27 mouse cellular contexts compared by ENCODE assay signal in the genomic region with DNA sequence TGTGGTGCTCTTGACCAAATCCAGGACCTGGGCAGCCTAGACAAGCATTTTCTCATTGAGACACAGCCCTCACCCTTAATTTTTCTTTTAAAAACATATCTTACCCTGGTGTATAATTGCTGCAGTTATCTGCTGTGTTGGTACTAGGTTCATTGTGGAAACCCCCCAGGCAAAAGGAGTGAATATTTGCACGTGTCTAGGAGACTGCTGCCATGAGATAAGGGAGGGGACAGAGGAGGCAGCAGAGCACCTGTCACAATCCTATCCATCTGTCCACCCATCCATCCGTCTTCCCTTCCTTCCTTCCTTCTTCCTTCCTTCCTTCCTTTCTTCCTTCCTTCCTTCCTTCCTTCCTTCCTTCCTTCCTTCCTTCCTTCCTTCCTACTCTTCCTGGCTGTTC. TPM values are rescaled to one million over a fixed set of nuclear protein-coding genes. Genes with fewer than 3 reads are reported as not detected.
"Had no signal": no experiment of that assay in that cellular context is flagged by ENCODE, and none has a peak within 500 bp of the region (broad histone marks: within the 10 kb centered on the region; RNA-seq: fewer than 3 reads in every experiment).

No protein-coding gene starts in this region.

- H3K4me1 ChIP-seq: limb, embryonic 10.5 days; limb, embryonic 13.5 days; midbrain, embryonic 12.5 days; midbrain, embryonic 15.5 days; neural tube, embryonic 13.5 days had no signal

- H3K4me3 ChIP-seq: layer of hippocampus, adult 2 months; limb, embryonic 10.5 days; limb, embryonic 13.5 days; midbrain, embryonic 12.5 days; midbrain, embryonic 15.5 days; myocyte; neural tube, embryonic 13.5 days had no signal

- H3K27me3 ChIP-seq: limb, embryonic 13.5 days; midbrain, embryonic 12.5 days; midbrain, embryonic 15.5 days; neural tube, embryonic 13.5 days had no signal

- H3K4me2 ChIP-seq: limb, embryonic 13.5 days; lung, embryonic 14.5 days; midbrain, embryonic 12.5 days; midbrain, embryonic 15.5 days; neural tube, embryonic 13.5 days had no signal

- H3K9me3 ChIP-seq: limb, embryonic 10.5 days; midbrain, embryonic 12.5 days; midbrain, embryonic 15.5 days; neural tube, embryonic 13.5 days had no signal

- DNase-seq: kidney, adult 18-20 months; kidney, adult 9 months; kidney, postnatal 25 days; layer of hippocampus, adult 9-11 months; lung, embryonic 14.5 days; retina, postnatal 1 day; right cerebral cortex, postnatal 4 days; thymus, adult 18-20 months; thymus, postnatal 36 days had no signal

- H3K9ac ChIP-seq: limb, embryonic 13.5 days; lung, embryonic 14.5 days; midbrain, embryonic 12.5 days; midbrain, embryonic 15.5 days; neural tube, embryonic 13.5 days had no signal

- H3K36me3 ChIP-seq: limb, embryonic 10.5 days; limb, embryonic 13.5 days; midbrain, embryonic 12.5 days; midbrain, embryonic 15.5 days; neural tube, embryonic 13.5 days had no signal

- H3K27ac ChIP-seq: hindbrain, postnatal 0 days; layer of hippocampus, adult 2 months; limb, embryonic 10.5 days; limb, embryonic 13.5 days; midbrain, embryonic 12.5 days; midbrain, embryonic 15.5 days; neural tube, embryonic 13.5 days had no signal

- ATAC-seq: hindbrain, postnatal 0 days; inflammation-experienced regulatory T-cells, adult 6 months; intestine, embryonic 16.5 days; lung, postnatal 0 days; midbrain, embryonic 15.5 days had no signal

RNA-seq across cellular contexts. Expression of a gene that starts 10.2 kb away (rescaled TPM):
- total RNA-seq: layer of hippocampus, adult 2 months; layer of hippocampus, postnatal 25 days; left cerebral cortex, postnatal 25 days; liver, adult 2 months; monocyte, adult 5-6 weeks had no signal
- polyA plus RNA-seq: inflammation-experienced regulatory T-cells, adult 6 months; intestine, embryonic 16.5 days; kidney, embryonic 16.5 days; large intestine, adult 2 months; liver, adult 2 months; lung, embryonic 14.5 days; lung, postnatal 0 days; neural tube, embryonic 13.5 days; urinary bladder, adult 2 months had no signal
